ENCODE assay signal across 13 mouse cellular contexts in genomic region chr10:56062746-56063145, GRCm38 (mm10).
"Had no signal": no experiment of that assay in that cellular context is flagged by ENCODE, and none has a peak within 500 bp of the region (broad histone marks: within the 10 kb centered on the region; RNA-seq: fewer than 3 reads in every experiment).

No protein-coding gene starts in this region.

- DNase-seq: kidney, adult 11 months; kidney, adult 8-10 months; kidney, postnatal 10 days; kidney, postnatal 36 days; layer of hippocampus, postnatal 36 days; liver, embryonic 13.5 days; lung, adult 2 months; lung, postnatal 14 days; lung, postnatal 4 days; midbrain, embryonic 14.5 days; thymus, postnatal 36 days had no signal

- H3K36me3 ChIP-seq: kidney, embryonic 15.5 days; liver, embryonic 13.5 days had no signal

- H3K4me1 ChIP-seq: kidney, embryonic 15.5 days; liver, embryonic 13.5 days had no signal

- H3K27me3 ChIP-seq: kidney, embryonic 15.5 days; liver, embryonic 13.5 days had no signal

- H3K4me3 ChIP-seq: kidney, embryonic 15.5 days; liver, embryonic 13.5 days had no signal

- H3K27ac ChIP-seq: kidney, embryonic 15.5 days; liver, embryonic 13.5 days; stomach, postnatal 0 days had no signal
